10 mouse cellular contexts compared by ENCODE assay signal in genomic region chr5:76828527-76829240, GRCm38 (mm10).
DNase-seq lines count a peak whose midpoint lies in the region; ATAC-seq lines count a peak whose summit lies in the region.
"Had no signal": no experiment of that assay in that cellular context is flagged by ENCODE, and none has a peak within 500 bp of the region (broad histone marks: within the 10 kb centered on the region; RNA-seq: fewer than 3 reads in every experiment).

No protein-coding gene starts in this region.

- no peak overlapping the region for H3K4me3 ChIP-seq in forebrain, embryonic 15.5 days
- H3K4me3 ChIP-seq: erythroblast, embryonic 14.5 days had no signal

- no peak overlapping the region for H3K9ac ChIP-seq in forebrain, embryonic 15.5 days (replicated peaks)
- H3K9ac ChIP-seq: liver, postnatal 0 days had no signal

- no peaks in the 10 kb centered on the region for H3K9me3 ChIP-seq in forebrain, embryonic 15.5 days

- no peaks in the 10 kb centered on the region; the same call in 1 of the 2 replicates for H3K36me3 ChIP-seq in forebrain, embryonic 15.5 days

- DNase-seq in right cerebral cortex, postnatal 10 days (ENCODE audit: low spot score in 2 of 2) = peak; percentile 73 to 81
- DNase-seq in right cerebral cortex, adult 2 months (ENCODE audit: low spot score in 2 of 2) = no peak
- peak; percentile 49 to 55 for DNase-seq in layer of hippocampus, postnatal 10 days (ENCODE audit: low spot score in 2 of 2)
- DNase-seq in adrenal gland, postnatal 36 days = no peak
- no peak for DNase-seq in retina, embryonic 14.5 days (ENCODE audit: low spot score)
- DNase-seq: heart, postnatal 36 days; liver, postnatal 0 days had no signal

- H3K27me3 ChIP-seq in forebrain, embryonic 15.5 days = no peaks in the 10 kb centered on the region

- H3K27ac ChIP-seq in forebrain, embryonic 15.5 days (replicated peaks) = peak overlapping the region; percentile 85

- ATAC-seq in forebrain, embryonic 15.5 days (replicated peaks) = peak; percentile 87
- ATAC-seq in erythroid progenitor cell, adult 5-6 weeks (replicated peaks; ENCODE audit: low FRiP score, poor library complexity, severe bottlenecking) = no peak
- ATAC-seq: liver, postnatal 0 days had no signal

- H3K4me2 ChIP-seq in forebrain, embryonic 15.5 days (replicated peaks) = no peak overlapping the region

- peaks cover 35% of the 10 kb centered on the region for H3K4me1 ChIP-seq in forebrain, embryonic 15.5 days

- WGBS in forebrain, embryonic 15.5 days = 15% methylated on average over 7 of the region's 7 CpGs

Comparison
In these comparisons a context has a peak if more than half of its experiments do, and no peak if none do; other contexts are left out.
1. DNase-seq: peak in right cerebral cortex, postnatal 10 days (2 of 2) and layer of hippocampus, postnatal 10 days (2 of 2); none in right cerebral cortex, adult 2 months (0 of 2), adrenal gland, postnatal 36 days (0 of 2) and retina, embryonic 14.5 days (single experiment).